Mouse (Mus musculus) spleen, adult 2 months (tissue): ENCODE data around the gene Cmip. TPM values are rescaled to one million over a fixed set of nuclear protein-coding genes. Genes with fewer than 3 reads are reported as not detected.

Experiments used
- DNase-seq, 2 experiments: peaks; one replicate each; pipeline versions ENCODE4 v3.0.0 to v3.0.0-alpha.2; 2012 to 2021; ENCODE audit warnings: low spot score in 2 of 2, low read depth in 1 of 2
- H3K27ac ChIP-seq: fragments of 200-500 bp; 2 replicates; pipeline ENCODE4 v1.5.1; 2012; ENCODE audit warnings: low read length, inconsistent platforms; ENCODE audit not compliant: insufficient read depth
- H3K27me3 ChIP-seq: fragments of 200-500 bp; 2 replicates; pipeline ENCODE4 v1.6.1; 2012; ENCODE audit warnings: mild to moderate bottlenecking, moderate library complexity, low read length, inconsistent platforms; ENCODE audit not compliant: control insufficient read depth, insufficient read depth
- H3K36me3 ChIP-seq: fragments of 200-500 bp; 2 replicates; pipeline ENCODE4 v1.6.1; 2012; ENCODE audit warnings: mild to moderate bottlenecking, low read length, inconsistent platforms; ENCODE audit not compliant: control insufficient read depth, insufficient read depth
- H3K4me1 ChIP-seq: fragments of 200-500 bp; 2 replicates; pipeline ENCODE4 v1.6.1; 2011; ENCODE audit warnings: inconsistent platforms; ENCODE audit not compliant: control insufficient read depth, insufficient read depth, insufficient read length
- H3K4me3 ChIP-seq: fragments of 200-500 bp; 2 replicates; pipeline ENCODE4 v1.5.1; 2011; ENCODE audit warnings: mild to moderate bottlenecking, inconsistent platforms; ENCODE audit not compliant: insufficient read depth, insufficient read length; ENCODE audit errors: extremely low read depth
- CTCF ChIP-seq: fragments of 200-500 bp; IDR thresholded peaks from 2 replicates; pipeline ENCODE4 v1.5.1; 2011; ENCODE audit warnings: mild to moderate bottlenecking, inconsistent platforms; ENCODE audit not compliant: insufficient read depth, insufficient read length, insufficient replicate concordance; ENCODE audit errors: extremely low read depth
- POLR2A ChIP-seq: fragments of 200-500 bp; IDR thresholded peaks from 2 replicates; pipeline ENCODE4 v1.6.1; 2011; ENCODE audit warnings: low read depth, low read length, inconsistent platforms
- WGBS: fragments of 180-500 bp; shearing (Covaris S2); methylation state at CpG from one replicate; pipeline ENCODE4 v1.1.7; 2018; 5-methylcytosine and 5-hydroxymethylcytosine counted together
- polyA plus RNA-seq: library from polyadenylated mRNA; depleted of rRNA; stranded (reverse); fragments of >200 nt; gene quantifications from 2 replicates; pipeline ENCODE4 v1.2.3, GENCODE M21; 2012

Gene Cmip
- polyA plus RNA-seq, 1 experiment: 48.2 TPM

- no peaks in the 10 kb centered on the region for H3K4me1 ChIP-seq
Measured at GRCm38 (mm10) chr8:117244601-117245000, 12.3 kb upstream of the Cmip start.

DNA sequence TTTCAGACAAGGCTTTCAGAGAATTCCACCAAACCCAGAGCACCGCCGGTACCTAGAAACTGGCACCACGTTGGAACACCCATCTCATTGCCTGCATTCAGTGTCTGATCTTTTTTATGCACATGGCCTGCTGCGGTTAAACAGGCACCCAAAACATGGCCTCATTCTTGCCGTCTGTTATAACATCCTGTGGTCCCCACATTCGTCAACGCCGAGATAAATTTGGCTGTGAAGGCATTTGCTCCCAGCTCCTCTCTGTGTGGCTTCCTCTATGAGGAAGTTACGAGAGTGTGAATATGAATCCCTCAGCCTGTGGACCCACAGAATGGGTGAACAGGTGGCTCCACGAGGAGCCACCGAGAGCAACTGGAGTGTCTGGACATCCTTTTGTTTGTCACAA, 8.5 kb upstream of the Cmip start:
- TF ChIP-seq POLR2A: no peak
- no peak for TF ChIP-seq CTCF
- no peaks in the 10 kb centered on the region for H3K36me3 ChIP-seq
- H3K27ac ChIP-seq: no peak overlapping the region
- no peak overlapping the region for H3K4me3 ChIP-seq
- no peak for DNase-seq
- H3K27me3 ChIP-seq: no peaks in the 10 kb centered on the region
- H3K4me1 ChIP-seq: 0 out of 2 replicates have a peak, but pooled peaks cover 4% of the 10 kb centered on the region
- WGBS: 9% methylated on average over 11 of the region's 11 CpGs

More at GRCm38 (mm10) chr8:117244601-117245000, 12.3 kb upstream of the Cmip start:
- no peak for DNase-seq
- TF ChIP-seq CTCF: no peak
- no peak for TF ChIP-seq POLR2A
- Histone ChIP-seq H3K27ac (no peak overlapping the region), H3K27me3 (no peaks in the 10 kb centered on the region), H3K36me3 (no peaks in the 10 kb centered on the region), H3K4me3 (no peak overlapping the region)
- 84% methylated on average over 6 of the region's 6 CpGs for WGBS

DNA sequence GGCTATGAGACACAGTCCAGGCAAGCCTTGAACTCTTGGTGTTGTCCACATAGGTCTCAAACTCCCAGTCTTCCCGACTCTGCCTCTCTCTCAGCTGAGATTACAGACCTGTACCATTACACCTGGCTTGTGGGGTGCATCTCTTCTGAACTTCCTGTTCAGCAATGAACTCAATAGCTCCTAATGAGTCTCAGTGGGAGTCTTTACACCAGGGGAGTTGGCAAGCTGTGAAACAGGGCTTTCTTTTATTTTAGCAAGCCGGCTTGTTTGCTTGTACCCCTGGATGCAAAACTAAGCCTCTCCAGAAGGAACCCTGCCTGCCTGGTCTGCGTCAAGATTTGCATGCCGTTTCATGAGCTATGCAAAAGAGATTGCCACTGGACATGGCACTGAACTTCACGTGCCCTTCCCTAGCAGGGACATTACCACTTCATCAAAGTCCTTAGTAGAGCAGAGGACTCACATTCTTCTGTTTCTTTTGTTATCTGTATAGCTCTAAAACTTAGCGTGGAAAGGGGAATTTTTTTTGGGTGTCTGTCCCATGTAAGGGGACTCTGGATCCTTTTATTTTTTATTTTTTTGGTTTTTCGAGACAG, 5.7 kb upstream of the Cmip start:
- no peak for DNase-seq
- no peaks in the 10 kb centered on the region for H3K27me3 ChIP-seq
- no peaks in the 10 kb centered on the region for H3K36me3 ChIP-seq
- 0 out of 2 replicates have a peak, but pooled peaks cover 4% of the 10 kb centered on the region for H3K4me1 ChIP-seq
- 79% methylated on average over 7 of the region's 7 CpGs for WGBS
- H3K27ac ChIP-seq: no peak overlapping the region
- H3K4me3 ChIP-seq: no peak overlapping the region
- TF ChIP-seq POLR2A: no peak
- TF ChIP-seq CTCF: no peak

- TF ChIP-seq POLR2A (no peak), CTCF (no peak)
- peak in 1 of 2 experiments; percentile 33 for DNase-seq
- H3K36me3 ChIP-seq: no peaks in the 10 kb centered on the region
- 0 out of 2 replicates have a peak, but pooled peaks cover 4% of the 10 kb centered on the region for H3K4me1 ChIP-seq
- peak overlapping the region; percentile 13 for H3K27ac ChIP-seq
- WGBS: 50% methylated on average over 8 of the region's 8 CpGs
- no peak overlapping the region for H3K4me3 ChIP-seq
- H3K27me3 ChIP-seq: no peaks in the 10 kb centered on the region
Measured at GRCm38 (mm10) chr8:117252650-117253049, 4.2 kb upstream of the Cmip start.

GRCm38 (mm10) chr8:117253390-117254269, 3.2 kb upstream of the Cmip start:
- H3K36me3 ChIP-seq: no peaks in the 10 kb centered on the region
- H3K4me1 ChIP-seq: 0 out of 2 replicates have a peak, but pooled peaks cover 4% of the 10 kb centered on the region
- no peaks in the 10 kb centered on the region for H3K27me3 ChIP-seq
- 90% methylated on average over 17 of the region's 17 CpGs for WGBS
- no peak for DNase-seq
- H3K4me3 ChIP-seq: no peak overlapping the region
- no peak overlapping the region for H3K27ac ChIP-seq
- no peak for TF ChIP-seq POLR2A
- TF ChIP-seq CTCF: no peak

DNA sequence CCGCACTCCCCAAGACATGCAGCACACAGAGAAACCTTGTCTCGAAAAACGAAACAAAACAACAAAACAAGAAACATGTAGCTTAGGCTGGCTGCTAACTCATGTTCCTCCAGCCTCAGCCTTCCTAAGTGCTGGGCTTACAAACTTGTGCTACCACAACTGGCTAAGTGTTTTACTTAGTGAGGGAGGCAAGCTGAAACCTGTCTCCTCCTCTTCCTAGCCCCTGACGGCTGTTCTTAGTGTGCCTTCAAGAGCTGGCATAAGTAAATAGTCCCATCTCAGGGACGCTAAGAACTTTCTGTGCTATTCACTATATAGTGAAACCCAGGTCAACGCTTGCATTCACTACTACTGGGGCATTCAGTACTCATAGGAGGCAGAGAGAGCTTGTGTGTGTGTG, 2.4 kb upstream of the Cmip start:
- Histone ChIP-seq H3K4me1 (peaks cover 9% of the 10 kb centered on the region; the same call in 1 of the 2 replicates), H3K4me3 (no peak overlapping the region), H3K27ac (no peak overlapping the region), H3K27me3 (no peaks in the 10 kb centered on the region), H3K36me3 (no peaks in the 10 kb centered on the region)
- WGBS: 91% methylated on average over 6 of the region's 6 CpGs
- DNase-seq: no peak
- TF ChIP-seq POLR2A: no peak
- no peak for TF ChIP-seq CTCF
